Mouse (Mus musculus) heart, adult 18-20 months (tissue): ENCODE measurements around the gene Copz1. TPM values are rescaled to one million over a fixed set of nuclear protein-coding genes. Genes with fewer than 3 reads are reported as not detected.
"Not testable (repeated sequence)": the region's sequence is repeated elsewhere in the genome, so short reads cannot be mapped to it uniquely, and the experiment has no call there.

Experiments used
- DNase-seq, 2 experiments: peaks; one replicate each; pipeline ENCODE4 v3.0.0; 2021 to 2022; ENCODE audit warnings: mixed read lengths in 1 of 2
- total RNA-seq, 2 experiments: library from RNA; stranded (reverse); gene quantifications; 2 replicates each; pipeline ENCODE4 v1.2.3; 2021

Copz1 gene
- total RNA-seq, 2 experiments from 2014 or later = 52.3 to 52.9 TPM

DNA sequence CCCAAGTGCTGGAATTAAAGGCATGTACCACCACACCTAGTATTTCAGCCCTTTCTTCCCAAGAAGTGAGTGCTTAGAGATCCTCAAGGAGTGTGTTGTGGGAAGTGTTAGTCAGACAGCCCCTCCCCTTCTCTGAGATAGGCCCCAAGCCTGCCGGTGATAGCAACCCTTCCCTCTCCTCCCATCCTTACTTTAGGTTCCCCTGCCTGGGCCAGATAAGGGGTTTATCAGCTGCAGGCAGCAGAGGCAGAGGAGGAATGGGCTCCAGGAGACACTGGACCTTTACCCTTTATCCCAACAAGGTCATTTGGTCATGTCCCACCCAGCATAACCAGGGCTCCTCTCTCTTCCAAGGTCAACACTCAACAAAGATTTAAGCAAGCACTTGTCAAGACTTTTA is 20.9 kb upstream of the Copz1 start:
- DNase-seq = no peak

DNA sequence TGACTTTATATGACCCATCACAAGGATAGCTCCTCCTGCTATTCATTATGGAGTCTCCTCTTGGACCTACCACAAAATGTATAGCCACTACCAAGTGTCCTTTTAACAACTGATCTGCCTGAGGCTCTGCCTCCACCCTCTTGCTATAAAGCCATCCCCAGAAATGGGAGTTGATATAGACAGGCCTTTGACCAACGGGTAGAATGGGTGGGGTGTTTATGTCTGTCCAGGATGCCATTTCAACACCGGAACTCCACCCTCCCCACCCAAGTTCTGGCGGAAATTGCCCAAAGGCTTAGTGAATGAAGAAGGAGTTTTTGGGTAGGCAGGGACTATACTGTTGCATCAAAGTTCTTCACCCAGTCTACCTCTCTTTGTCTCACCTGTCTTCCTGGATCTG is 19.9 kb upstream of the Copz1 start:
- no peak for DNase-seq

DNA sequence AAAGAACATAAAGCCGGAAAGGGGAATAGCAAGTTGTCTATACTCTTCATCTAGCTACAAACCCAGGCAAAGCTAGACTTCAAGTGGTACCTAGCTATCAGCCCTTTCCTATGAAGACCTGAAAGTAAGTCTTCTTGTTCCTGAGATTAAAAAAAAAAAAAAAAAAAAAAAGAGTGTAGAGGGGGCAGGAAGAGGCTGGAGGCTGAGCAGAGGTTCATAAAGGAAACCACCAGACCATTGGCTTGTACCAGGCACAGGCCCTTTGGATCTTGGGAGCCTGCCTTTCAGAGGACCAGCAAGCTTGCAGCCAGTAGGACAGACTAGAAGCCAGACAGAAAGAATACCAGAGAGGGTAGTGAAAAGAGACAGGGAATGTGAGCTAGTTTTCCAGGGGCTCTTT is 19.2 kb upstream of the Copz1 start:
- no peak for DNase-seq

DNA sequence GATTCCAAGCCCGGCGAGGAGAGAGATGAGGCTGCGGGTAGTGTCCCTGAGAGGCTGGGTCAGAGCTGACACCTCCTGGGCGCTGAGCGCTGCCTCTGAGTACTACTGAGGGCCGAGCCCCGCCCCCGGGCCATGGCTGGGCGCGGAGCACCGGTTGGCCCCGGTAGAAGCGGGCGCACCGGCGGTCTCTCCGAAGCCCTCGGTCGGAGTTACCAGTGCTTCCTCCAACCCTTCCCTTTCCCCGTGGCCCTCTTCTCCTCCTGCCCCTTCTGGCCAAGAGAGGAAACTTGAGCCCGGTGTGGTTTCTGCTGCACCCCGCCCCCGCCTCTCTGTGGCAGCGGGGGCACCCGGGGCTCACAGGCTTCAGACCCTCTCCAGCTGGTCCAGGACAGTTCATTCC is 17.3 kb upstream of the Copz1 start:
- DNase-seq = peak; percentile 36 to 42

DNA sequence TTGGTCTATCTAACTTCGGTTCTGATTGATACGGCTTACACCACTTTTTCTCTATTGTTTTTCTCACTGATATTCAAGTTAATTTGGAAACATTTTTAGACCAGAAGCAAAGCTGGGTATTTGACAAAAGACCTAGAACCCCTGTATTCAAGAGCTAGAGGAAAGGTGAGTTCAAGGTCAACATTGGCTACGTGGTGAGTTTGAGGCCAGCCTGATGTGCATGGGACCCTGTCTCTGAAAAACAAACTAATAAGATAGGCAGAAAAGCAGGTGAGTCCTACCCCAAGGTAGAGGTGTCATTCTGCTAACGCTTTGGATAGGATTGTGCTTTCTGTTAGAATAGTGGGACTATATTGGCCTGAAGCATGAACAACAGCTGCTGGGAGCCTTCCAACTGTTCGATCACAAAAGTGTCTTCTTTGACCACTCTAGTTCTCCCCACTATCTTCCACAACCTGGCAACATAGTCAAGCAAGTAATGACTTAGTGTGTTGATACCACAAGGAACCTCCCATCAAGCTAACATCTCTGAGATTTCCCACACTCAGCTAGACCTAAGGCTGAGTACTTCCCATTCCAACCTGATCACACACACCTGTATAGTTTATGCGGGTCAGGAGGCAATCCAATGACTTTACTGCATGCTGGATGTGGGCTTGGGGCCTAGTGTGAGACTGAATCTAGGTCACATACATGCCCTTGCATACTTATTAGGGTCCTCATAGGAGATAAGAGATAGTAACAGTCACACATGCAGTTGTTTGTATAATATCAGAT is 16.1 kb upstream of the Copz1 start:
- DNase-seq = no peak

DNA sequence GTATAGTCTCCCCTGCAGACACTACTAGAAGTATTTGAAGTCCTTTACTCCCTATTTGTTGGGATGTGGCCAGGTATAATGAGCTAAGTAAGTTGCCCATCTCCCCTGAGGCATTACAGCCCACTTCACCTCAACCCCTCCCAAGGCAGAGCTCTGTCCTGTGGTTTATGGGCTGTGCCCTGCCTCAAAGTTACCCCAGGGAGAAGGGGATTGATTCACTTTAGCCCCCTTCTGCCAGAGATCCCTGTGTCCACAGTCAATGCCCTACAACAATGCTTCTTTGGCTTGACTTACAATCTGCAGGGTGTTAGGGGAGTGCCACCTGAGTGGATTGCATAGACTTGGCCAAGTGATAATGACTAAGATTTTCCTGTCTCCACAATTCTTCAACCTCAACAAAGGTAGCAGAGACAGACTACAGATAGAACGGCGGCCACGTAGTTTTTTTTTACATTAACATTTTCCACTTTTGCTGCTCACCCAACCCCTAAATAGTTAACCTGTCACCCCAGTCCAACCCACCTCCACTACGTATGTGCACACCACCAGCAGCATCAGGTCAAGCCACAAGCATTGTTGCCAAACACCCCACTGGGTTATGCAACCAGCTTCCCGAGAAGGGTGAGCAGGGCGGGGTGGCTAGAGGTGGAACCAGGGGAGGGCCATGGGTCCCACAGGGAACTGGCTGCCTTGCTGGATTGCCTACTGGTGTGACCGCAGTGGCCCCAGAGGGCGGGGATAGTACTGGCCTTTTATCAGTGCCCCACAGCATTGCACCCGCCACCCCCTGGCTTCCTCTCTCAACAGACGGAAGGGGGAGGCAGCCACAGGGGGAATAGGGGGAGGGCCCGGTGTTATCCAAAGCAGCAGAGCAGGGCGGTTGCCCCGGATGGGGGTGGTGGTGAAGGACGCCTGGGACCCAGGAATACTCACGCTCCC is 14.5 kb upstream of the Copz1 start, which contains the start of gene Nfe2:
Gene Nfe2, minus strand, starts transcription at position 614 of the 939 bp plus-strand sequence.
- peak; percentile 83 to 89 for DNase-seq

DNA sequence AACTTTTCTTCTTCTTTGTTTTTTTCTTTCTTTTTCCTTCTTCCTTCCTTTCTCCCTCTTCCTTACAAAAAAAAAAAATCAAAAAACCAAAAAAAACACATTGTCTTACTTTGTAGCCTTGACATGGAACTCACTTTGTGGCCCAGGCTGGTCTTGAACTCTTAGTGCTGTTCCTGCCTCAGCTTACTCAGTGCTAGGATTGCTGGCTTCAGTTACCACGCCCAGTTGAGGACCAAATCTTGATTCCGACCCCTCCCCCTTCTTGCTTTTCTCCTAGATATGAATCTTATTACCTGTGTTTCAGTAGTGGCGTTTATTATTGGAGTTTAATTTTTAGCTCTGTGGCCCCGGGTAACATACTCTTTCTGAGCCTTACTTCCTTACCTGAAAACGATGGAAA is 13.4 kb upstream of the Copz1 start:
- no peak for DNase-seq

DNA sequence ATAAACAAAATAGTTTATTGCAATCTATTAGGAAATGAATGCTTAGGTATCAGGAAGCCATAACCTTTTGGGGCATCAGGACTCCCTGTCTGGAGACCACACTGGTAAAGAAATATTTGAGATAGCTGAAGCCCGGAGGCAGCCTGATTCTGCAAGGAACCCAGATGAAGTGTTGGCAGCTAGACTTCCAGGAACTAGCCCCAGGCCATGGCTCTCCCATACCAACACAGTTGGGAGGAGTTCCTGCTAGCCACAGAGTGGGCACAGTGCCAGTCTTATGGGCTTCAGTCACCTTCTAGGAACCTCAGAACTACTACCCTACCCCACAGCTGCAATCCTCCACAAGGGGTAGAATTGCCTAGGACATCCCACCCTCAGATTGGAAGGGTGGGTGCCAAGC is 12.5 kb upstream of the Copz1 start:
- DNase-seq = no peak

DNA sequence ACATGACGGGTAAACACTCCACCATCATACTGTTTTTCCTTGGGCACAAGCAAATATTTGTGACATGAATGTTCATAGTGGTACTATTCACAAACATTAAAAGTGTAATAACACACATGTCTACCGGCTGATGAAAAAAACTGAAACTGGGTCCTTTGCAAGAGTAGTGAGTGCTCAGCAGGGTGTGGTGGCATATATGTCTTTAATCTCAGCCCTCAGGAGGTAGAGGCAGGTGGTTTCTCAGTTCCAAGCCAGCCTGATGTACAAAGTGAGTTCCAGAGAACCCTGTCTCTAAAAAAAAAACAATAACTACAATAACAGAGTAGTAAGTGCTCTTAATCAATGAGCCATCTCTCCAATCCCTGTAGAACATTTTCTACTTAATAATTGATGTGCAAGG is 7.7 kb upstream of the Copz1 start:
- no peak for DNase-seq

DNA sequence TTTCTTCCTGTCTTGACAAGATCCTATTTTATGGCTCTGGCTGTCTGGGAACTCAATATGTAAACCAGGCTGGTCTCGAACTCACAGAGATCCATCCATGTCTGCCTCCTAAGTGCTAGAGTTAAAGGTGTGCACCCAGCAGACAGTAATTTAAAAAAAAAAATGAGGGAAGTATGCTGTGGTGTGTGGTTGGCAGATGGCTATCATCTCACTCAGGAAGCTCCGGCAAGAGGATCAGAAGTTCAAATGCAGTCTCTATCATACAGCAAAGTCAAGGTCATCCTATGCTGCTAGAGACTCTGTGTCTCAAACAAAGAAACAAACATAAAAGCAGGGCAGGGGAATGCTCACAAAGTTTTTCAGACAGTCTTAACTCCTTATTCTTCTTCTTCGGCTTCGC is 3.6 kb upstream of the Copz1 start:
- DNase-seq = no peak

DNA sequence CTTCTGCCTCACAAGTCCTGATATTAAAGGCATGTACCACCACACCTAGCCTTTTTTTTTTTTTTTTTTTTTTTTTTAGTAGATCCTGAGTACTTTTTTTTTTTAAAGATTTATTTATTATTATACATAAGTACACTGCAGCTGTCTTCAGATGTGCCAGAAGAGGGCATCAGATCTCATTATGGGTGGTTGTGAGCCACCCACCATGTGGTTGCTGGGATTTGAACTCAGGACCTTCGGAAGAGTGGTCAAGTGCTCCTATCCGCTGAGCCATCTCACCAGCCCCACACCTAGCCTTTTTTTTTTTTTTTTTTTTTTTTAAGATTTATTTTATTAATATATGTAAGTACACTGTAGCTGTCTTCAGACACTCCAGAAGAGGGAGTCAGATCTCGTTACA is 3.4 kb downstream of the Copz1 start:
- not testable (repeated sequence) for DNase-seq

DNA sequence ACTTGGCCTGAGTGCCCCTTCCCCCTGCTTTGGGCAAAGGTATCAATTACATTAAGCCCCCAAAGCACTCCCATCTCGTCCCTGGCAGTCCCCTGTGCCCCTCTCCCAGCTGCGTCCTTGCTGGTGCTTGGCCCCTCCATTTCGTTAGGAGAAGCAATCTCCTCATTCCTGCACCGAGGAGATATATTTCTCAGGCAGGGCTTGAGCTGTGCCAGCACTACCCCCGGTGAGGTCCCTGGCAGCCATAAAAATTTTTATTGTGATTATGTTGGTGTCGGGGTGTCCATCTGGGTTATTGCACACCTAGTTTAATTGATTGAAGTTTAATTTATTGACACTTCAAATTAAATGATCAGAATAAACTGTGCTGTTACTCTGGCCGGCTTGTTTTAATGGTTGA is 5.4 kb downstream of the Copz1 start:
- DNase-seq = no peak

DNA sequence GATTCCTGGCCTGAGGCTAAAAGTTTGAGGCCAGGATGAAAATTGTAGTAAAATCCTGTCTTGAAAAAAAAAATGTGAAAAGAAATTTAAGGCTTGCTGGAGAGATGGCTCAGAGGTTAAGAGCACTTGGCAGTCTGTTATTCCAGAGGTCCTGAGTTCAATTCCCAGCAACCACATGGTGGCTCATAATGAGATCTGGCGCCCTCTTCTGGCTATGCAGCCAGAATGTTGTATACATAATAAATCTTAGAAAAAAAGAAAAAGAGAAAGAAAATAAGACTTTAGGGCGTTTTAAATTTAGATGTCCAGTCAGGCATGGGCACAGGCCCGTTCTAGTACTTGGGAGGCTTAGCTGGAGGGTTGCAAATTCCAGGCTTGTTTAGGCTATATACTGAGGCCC is 7.2 kb downstream of the Copz1 start:
- peak in 1 of 2 experiments; percentile 58 for DNase-seq

DNA sequence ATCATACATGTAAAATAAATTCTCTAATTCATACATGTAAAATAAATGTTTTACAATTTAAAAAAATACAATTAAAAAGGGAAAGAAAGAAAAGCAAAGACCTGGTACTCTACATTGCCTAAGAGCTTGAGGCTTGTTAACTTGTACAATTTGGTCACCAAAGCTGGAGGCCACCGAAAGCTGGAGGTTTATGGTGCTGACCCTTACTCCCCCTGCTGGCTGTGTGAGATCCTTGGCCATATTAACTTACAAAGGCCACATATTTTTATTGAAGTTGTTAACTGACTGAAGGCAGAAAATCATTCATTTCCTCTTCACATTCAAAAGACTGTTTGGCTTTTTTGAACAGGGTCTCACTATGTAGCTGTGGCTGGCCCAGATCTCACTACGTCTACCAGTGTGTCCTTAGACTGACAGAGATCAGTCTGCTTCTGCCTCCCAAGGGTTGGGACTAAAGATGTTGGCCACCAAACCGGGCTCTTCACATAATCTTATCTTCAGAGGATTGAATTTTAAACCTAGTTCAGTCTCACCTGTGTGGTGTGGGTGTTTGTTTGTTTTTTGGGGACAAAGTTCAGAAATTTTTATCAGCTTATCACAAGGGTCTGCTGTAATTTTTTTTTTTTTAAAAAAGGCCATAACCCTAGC is 8.4 kb downstream of the Copz1 start:
- peak in 1 of 2 experiments; percentile 44 for DNase-seq

DNA sequence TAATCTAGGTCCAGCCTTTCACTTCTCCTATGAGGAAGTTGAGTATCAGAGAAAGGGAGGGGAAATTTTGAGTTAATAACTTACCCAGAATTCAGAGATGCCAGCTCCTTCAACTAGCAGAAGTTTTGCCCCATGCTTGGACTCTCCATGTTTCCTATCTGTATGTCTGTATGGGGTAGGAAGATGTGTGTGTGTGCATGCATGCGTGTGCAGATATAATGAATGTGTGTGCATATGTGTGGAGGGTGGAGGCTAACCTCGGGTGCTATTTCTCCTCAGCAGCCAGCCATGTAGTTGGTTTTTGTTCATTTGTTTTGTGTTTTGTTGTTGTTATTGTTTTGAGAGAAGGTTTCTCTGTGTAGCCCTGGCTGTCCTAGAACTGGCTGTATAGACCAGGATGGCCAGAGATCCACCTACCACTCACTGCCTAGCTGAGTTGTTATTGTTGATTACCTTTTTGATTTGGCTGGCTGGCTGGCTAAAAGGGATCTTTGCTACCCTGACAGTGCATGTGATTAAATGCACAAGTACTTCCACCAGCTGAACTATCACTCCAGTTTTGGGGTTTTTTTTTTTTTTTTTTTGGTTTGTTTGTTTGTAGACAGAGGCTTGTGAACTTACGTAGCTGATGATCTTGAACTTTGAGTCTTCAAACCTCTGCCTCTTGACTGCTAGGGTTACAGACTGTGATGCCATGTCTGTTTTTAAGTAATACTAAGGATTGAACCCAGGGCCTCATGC is 9.1 kb downstream of the Copz1 start:
- no peak for DNase-seq

DNA sequence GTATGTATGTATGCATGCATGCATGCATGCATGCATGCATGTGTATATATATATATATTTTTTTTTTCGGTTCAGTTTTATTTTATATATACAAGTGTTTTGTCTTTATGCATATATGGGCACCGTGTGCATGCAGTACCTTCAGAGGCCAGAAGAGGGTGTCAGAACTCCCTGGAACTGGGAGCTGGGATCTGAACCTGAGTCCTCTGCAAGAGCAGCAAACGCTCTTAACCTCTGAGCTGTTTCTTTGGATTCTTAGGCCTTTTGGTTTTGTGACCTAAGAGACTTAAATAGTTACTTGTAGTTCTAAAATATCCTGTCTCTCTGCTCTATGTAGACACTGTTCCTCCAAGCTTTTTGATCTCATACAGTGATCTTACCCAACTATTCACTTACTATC is 11.6 kb downstream of the Copz1 start:
- peak in 1 of 2 experiments; percentile 58 for DNase-seq

DNA sequence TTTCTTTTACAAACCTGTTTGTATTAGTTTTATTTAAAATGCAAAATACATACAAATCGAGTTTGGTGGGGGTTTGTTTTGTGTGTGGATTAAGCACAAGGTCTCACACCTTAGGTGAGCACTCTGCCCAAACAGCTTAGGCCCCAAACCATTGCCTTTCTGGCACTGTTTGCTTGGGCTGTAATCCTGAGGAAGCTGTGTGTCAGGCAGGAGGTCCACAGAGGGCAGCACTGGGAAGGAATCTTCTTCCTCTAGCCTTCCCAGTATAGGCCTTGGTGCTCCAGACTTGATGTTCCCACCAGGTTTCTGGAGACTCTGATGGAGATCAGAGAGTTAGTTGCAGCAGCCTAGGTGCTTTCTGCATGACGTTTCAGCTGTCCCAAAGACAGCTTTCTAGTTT is 12.1 kb downstream of the Copz1 start:
- DNase-seq = no peak

DNA sequence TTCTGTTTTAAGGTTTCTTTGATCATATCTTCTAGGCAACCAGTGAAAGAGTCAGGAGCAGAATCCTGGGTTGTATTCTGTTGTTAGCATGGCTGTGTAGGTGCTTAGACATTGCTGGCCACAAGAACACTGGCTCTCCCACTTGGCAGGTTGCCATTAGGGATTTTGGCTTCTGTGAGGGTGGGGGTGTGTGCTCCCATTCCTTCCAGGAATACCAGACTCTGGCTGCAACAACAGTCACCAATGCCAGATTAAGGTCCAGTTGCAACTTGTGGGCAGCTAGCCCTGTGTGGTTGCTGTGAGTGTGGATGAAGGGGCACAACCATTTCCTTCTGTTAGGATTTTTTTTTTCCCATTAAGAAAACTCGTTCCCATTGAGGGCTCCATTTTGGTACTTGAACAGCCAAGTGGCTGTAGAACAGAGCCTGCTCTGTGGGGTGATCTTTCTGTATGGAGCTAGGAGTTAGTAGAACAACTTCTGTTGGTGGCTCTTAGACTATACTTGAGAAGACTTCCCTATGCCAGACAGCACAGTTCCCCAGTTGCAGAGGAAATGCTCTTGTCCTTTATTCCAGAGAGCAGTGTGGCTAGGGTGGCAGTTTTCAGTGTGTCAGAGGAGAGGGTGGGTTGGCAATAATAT is 13.4 kb downstream of the Copz1 start:
- peak; percentile 71 to 72 for DNase-seq

DNA sequence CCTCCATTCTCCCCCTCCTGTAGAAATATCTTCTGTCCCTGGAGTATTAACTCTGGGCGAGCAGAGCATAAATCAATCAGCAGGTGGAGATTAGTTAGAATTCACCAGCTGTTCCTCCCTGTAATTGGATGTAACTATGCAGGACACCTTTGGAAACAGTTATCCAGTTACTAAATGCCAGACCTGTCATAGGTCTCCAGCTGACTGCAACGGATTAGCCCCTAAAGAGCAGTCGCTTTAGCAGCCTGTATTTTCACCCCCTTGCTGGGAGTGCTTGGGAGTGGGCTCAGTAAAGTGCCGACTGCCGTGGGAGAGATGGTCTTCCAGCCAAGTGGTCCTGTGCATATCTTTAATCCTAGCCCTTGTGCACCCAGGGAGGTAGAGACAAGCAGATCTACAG is 17.1 kb downstream of the Copz1 start:
- no peak for DNase-seq

DNA sequence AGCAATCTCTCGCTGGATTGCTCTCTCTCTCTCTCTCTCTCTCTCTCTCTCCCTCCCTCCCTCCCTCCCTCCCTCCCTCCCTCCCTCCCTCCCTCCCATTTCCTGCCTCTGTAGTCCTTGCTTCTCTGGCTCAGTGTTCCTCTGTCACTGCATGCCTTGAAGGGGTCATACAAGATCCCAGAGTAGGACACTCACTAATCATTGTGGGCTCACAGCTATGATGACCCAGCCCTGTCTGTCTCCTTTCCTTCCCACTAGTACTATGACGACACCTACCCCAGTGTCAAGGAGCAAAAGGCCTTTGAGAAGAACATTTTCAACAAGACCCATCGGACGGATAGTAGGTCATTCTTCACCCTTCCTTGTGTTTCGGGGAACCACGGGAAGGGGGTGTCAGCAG is 17.9 kb downstream of the Copz1 start:
- no peak for DNase-seq

DNA sequence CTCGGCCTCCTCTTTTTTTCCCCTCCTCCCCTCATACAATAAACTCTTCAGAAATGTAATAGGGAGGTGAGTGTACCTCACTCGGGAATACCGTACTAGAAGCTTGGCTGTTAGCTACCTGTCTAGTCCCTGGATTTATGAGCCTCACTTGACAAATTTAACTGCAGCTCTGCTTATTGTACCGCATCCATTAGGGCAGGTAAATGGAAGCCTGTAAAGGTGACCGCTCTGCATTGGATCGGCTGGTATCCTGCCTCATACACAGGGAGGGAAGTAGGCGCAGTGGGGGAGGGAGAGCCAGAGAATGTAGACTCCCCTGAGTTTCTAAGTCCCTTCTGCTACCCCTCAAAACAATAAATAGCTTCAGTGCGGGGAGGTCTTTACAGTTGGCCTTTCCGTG is 18.3 kb downstream of the Copz1 start:
- DNase-seq = no peak
